Mouse (Mus musculus) testis, adult 2 months (tissue): ENCODE data around the gene Zik1. TPM values are rescaled to one million over a fixed set of nuclear protein-coding genes. Genes with fewer than 3 reads are reported as not detected.

Experiments
- H3K27ac ChIP-seq: fragments of 200-500 bp; 2 replicates; pipeline ENCODE4 v1.5.1; 2012; ENCODE audit warnings: low read depth, low read length; ENCODE audit not compliant: control insufficient read depth, insufficient read depth
- H3K27me3 ChIP-seq: fragments of 200-500 bp; 2 replicates; pipeline ENCODE4 v1.6.1; 2012; ENCODE audit warnings: mild to moderate bottlenecking, low read length, moderate library complexity; ENCODE audit not compliant: control insufficient read depth, insufficient read depth
- H3K36me3 ChIP-seq: fragments of 200-500 bp; 2 replicates; pipeline ENCODE4 v1.6.1; 2012; ENCODE audit warnings: mild to moderate bottlenecking, low read length; ENCODE audit not compliant: control insufficient read depth, insufficient read depth
- H3K4me1 ChIP-seq: fragments of 200-500 bp; 2 replicates; pipeline ENCODE4 v1.6.1; 2012; ENCODE audit warnings: low read length; ENCODE audit not compliant: control insufficient read depth, insufficient read depth
- H3K4me3 ChIP-seq: fragments of 200-500 bp; 2 replicates; pipeline ENCODE4 v1.5.1; 2012; ENCODE audit warnings: low read depth, mild to moderate bottlenecking, low read length, moderate library complexity, mixed read lengths; ENCODE audit not compliant: control insufficient read depth
- CTCF ChIP-seq: fragments of 200-500 bp; IDR thresholded peaks from 2 replicates; pipeline ENCODE4 v1.5.1; 2012; ENCODE audit warnings: low read depth, mild to moderate bottlenecking, inconsistent platforms, low read length, moderate library complexity; ENCODE audit not compliant: control insufficient read depth, insufficient read depth, insufficient replicate concordance
- POLR2A ChIP-seq: fragments of 200-500 bp; IDR thresholded peaks from 2 replicates; pipeline ENCODE4 v1.6.1; 2012; ENCODE audit warnings: low read depth, mild to moderate bottlenecking, inconsistent platforms, low read length, moderate library complexity; ENCODE audit not compliant: control insufficient read depth
- polyA plus RNA-seq: library from polyadenylated mRNA; depleted of rRNA; stranded (reverse); fragments of >200 nt; gene quantifications from 2 replicates; pipeline ENCODE4 v1.2.3, GENCODE M21; 2012; rRNA removed

The Zik1 gene
- polyA plus RNA-seq: 0.55 and 0.83 TPM in 2 replicates

GRCm38 (mm10) chr7:10494786-10495521, at the start of gene Zik1:
Gene Zik1, minus strand, starts transcription at chr7:10495394.
- H3K36me3 ChIP-seq: no peaks in the 10 kb centered on the region
- no peaks in the 10 kb centered on the region for H3K27me3 ChIP-seq
- peak within 1 kb of the TSS; percentile 96 for H3K4me3 ChIP-seq
- peaks cover 8% of the 10 kb centered on the region for H3K4me1 ChIP-seq
- peak; percentile 51 for TF ChIP-seq POLR2A
- TF ChIP-seq CTCF: no peak
- peak within 1 kb of the TSS; percentile 60; the same call in 1 of the 2 replicates for H3K27ac ChIP-seq

GRCm38 (mm10) chr7:10495578-10495977, 384 bp upstream of the Zik1 start:
- TF ChIP-seq CTCF (no peak), POLR2A (no peak)
- Histone ChIP-seq H3K27ac (no peak overlapping the region), H3K27me3 (no peaks in the 10 kb centered on the region), H3K4me3 (peak overlapping the region; percentile 96), H3K36me3 (no peaks in the 10 kb centered on the region), H3K4me1 (peaks cover 8% of the 10 kb centered on the region)

- H3K4me3 ChIP-seq: no peak overlapping the region
- no peak overlapping the region for H3K27ac ChIP-seq
- H3K4me1 ChIP-seq: 0 out of 2 replicates have a peak, but pooled peaks cover 3% of the 10 kb centered on the region
- no peaks in the 10 kb centered on the region for H3K36me3 ChIP-seq
- TF ChIP-seq POLR2A (no peak), CTCF (no peak)
- H3K27me3 ChIP-seq: no peaks in the 10 kb centered on the region
These were observed 14.5 kb downstream of the Zik1 start for GRCm38 (mm10) chr7:10480588-10481233.

- TF ChIP-seq CTCF: no peak
- no peak for TF ChIP-seq POLR2A
These were observed 15.4 kb downstream of the Zik1 start for GRCm38 (mm10) chr7:10479813-10480212.

GRCm38 (mm10) chr7:10458166-10458565, 37.0 kb downstream of the Zik1 start:
- TF ChIP-seq CTCF (no peak), POLR2A (no peak)
- Histone ChIP-seq H3K27me3 (no peaks in the 10 kb centered on the region), H3K27ac (no peak overlapping the region), H3K4me1 (no peaks in the 10 kb centered on the region), H3K4me3 (no peak overlapping the region), H3K36me3 (no peaks in the 10 kb centered on the region)

More at GRCm38 (mm10) chr7:10479813-10480212, 15.4 kb downstream of the Zik1 start:
- no peak overlapping the region for H3K4me3 ChIP-seq
- no peaks in the 10 kb centered on the region for H3K36me3 ChIP-seq
- H3K27ac ChIP-seq: no peak overlapping the region
- no peaks in the 10 kb centered on the region for H3K27me3 ChIP-seq
- H3K4me1 ChIP-seq: 0 out of 2 replicates have a peak, but pooled peaks cover 3% of the 10 kb centered on the region

GRCm38 (mm10) chr7:10443031-10443430, 52.2 kb downstream of the Zik1 start, which contains the start of gene Vmn1r67:
Gene Vmn1r67, plus strand, starts transcription at chr7:10443331.
- H3K36me3 ChIP-seq: no peaks in the 10 kb centered on the region
- no peak within 1 kb of the TSS for H3K27ac ChIP-seq
- H3K4me1 ChIP-seq: no peaks in the 10 kb centered on the region
- no peak for TF ChIP-seq POLR2A
- no peak for TF ChIP-seq CTCF
- H3K27me3 ChIP-seq: no peaks in the 10 kb centered on the region
- no peak within 1 kb of the TSS for H3K4me3 ChIP-seq

Other genes starting within 250 kb of the Zik1 start
- 0.04 and 0.05 TPM in 2 replicates for gene Vmn1r66, start 217.4 kb downstream of the Zik1 start, polyA plus RNA-seq
- not detected in 2 replicates for gene Vmn1r67, start 52.1 kb downstream of the Zik1 start, polyA plus RNA-seq
- not detected in 2 replicates for gene Vmn1r68, start 63.1 kb upstream of the Zik1 start, polyA plus RNA-seq
- gene Vmn1r69, start 118.3 kb upstream of the Zik1 start, polyA plus RNA-seq: not detected in 2 replicates
- not detected in 2 replicates for gene Vmn1r70, start 136.1 kb upstream of the Zik1 start, polyA plus RNA-seq
- not detected in 2 replicates for gene Nlrp4b, start 192.4 kb upstream of the Zik1 start, polyA plus RNA-seq